Mouse (Mus musculus): ENCODE results near the gene Camta2. TPM values are rescaled to one million over a fixed set of nuclear protein-coding genes. Genes with fewer than 3 reads are reported as not detected.

The Camta2 gene
- total and polyA plus RNA-seq, 3 experiments: 32.5 to 37.9 (median 37.8) TPM

GRCm38 (mm10) chr11:70650322-70651175 lies 37.4 kb downstream of the Camta2 start:
- intact Hi-C loops (cut with DNase I): no loop called here
- Histone ChIP-seq H3K27me3 (ENCODE audit: control insufficient read depth, insufficient read depth, low read length) (no peaks in the 10 kb centered on the region), H3K79me2 (replicated peaks; ENCODE audit: control insufficient read depth, insufficient read depth, low read length) (peaks cover 8% of the 10 kb centered on the region), H3K36me3 (ENCODE audit: control insufficient read depth, insufficient read depth, low read length) (peaks cover 29% of the 10 kb centered on the region), H3K9ac (ENCODE audit: low read depth, low read length) (no peak overlapping the region), H3K4me1 (ENCODE audit: control insufficient read depth, insufficient read depth, low read length) (peaks cover 13% of the 10 kb centered on the region), H3K4me3 (no peak overlapping the region), H3K27ac (no peak overlapping the region)
- WGBS: 54% methylated on average over 12 of the region's 12 CpGs
- 0 out of 2 replicates have a peak, but pooled peaks have one; percentile 13 for TF ChIP-seq POLR2A (IDR thresholded peaks at IDR 0.05; ENCODE audit: insufficient read depth, low read depth, low read length)
- no peak for TF ChIP-seq CTCF (IDR thresholded peaks at IDR 0.05)
- peak; percentile 15 to 28 for DNase-seq

- Histone ChIP-seq H3K27me3 (ENCODE audit: control insufficient read depth, insufficient read depth, low read length) (no peaks in the 10 kb centered on the region), H3K36me3 (ENCODE audit: control insufficient read depth, insufficient read depth, low read length) (peaks cover 32% of the 10 kb centered on the region), H3K4me1 (ENCODE audit: control insufficient read depth, insufficient read depth, low read length) (peaks cover 15% of the 10 kb centered on the region), H3K79me2 (replicated peaks; ENCODE audit: control insufficient read depth, insufficient read depth, low read length) (peaks cover 7% of the 10 kb centered on the region), H3K9ac (ENCODE audit: low read depth, low read length) (no peak overlapping the region), H3K4me3 (no peak overlapping the region), H3K27ac (no peak overlapping the region)
- peak in 1 of 2 experiments; percentile 20 for DNase-seq
- intact Hi-C loops (cut with DNase I): loop anchor here (5.0 kb wide), 1 partner anchor 38 kb away; the partner anchor contains the start of gene Camta2
- WGBS: 71% methylated on average over 8 of the region's 8 CpGs
- TF ChIP-seq CTCF (IDR thresholded peaks at IDR 0.05) (no peak), EP300 (IDR thresholded peaks at IDR 0.05; ENCODE audit: insufficient read depth, low read depth, low read length) (no peak), POLR2A (IDR thresholded peaks at IDR 0.05; ENCODE audit: insufficient read depth, low read depth, low read length) (no peak)
Observed at GRCm38 (mm10) chr11:70649185-70649734, 38.6 kb downstream of the Camta2 start.

GRCm38 (mm10) chr11:70648512-70648911 lies 39.4 kb downstream of the Camta2 start:
- 44% methylated on average over 4 of the region's 4 CpGs for WGBS
- Histone ChIP-seq H3K27ac (no peak overlapping the region), H3K4me3 (peak overlapping the region; percentile 83; the same call in 1 of the 2 replicates), H3K9ac (ENCODE audit: low read depth, low read length) (no peak overlapping the region), H3K36me3 (ENCODE audit: control insufficient read depth, insufficient read depth, low read length) (peaks cover 33% of the 10 kb centered on the region), H3K27me3 (ENCODE audit: control insufficient read depth, insufficient read depth, low read length) (no peaks in the 10 kb centered on the region), H3K4me1 (ENCODE audit: control insufficient read depth, insufficient read depth, low read length) (peaks cover 15% of the 10 kb centered on the region), H3K79me2 (replicated peaks; ENCODE audit: control insufficient read depth, insufficient read depth, low read length) (peaks cover 4% of the 10 kb centered on the region)
- DNase-seq: no peak
- TF ChIP-seq POLR2A (IDR thresholded peaks at IDR 0.05; ENCODE audit: insufficient read depth, low read depth, low read length) (0 out of 2 replicates have a peak, but pooled peaks have one; percentile 3), CTCF (IDR thresholded peaks at IDR 0.05) (no peak)
- intact Hi-C loops (cut with DNase I): loop anchor here (5.0 kb wide), 1 partner anchor 39 kb away; the partner anchor contains the start of gene Camta2

GRCm38 (mm10) chr11:70647716-70648420 lies 40.0 kb downstream of the Camta2 start:
- TF ChIP-seq POLR2A (IDR thresholded peaks at IDR 0.05; ENCODE audit: insufficient read depth, low read depth, low read length) (no peak), CTCF (IDR thresholded peaks at IDR 0.05) (no peak), EP300 (IDR thresholded peaks at IDR 0.05; ENCODE audit: insufficient read depth, low read depth, low read length) (no peak)
- WGBS: 2% methylated on average over 28 of the region's 28 CpGs
- intact Hi-C loops (cut with DNase I): loop anchor here (2.0 to 5.0 kb wide), 3 partner anchors 21 to 53 kb away; partner anchors contain the start of genes Camta2, Inca1, Kif1c and Spag7
- Histone ChIP-seq H3K4me3 (peak overlapping the region; percentile 83), H3K27ac (peak overlapping the region; percentile 95), H3K9ac (ENCODE audit: low read depth, low read length) (peak overlapping the region; percentile 81), H3K79me2 (replicated peaks; ENCODE audit: control insufficient read depth, insufficient read depth, low read length) (peaks cover 4% of the 10 kb centered on the region), H3K4me1 (ENCODE audit: control insufficient read depth, insufficient read depth, low read length) (peaks cover 15% of the 10 kb centered on the region), H3K36me3 (ENCODE audit: control insufficient read depth, insufficient read depth, low read length) (peaks cover 31% of the 10 kb centered on the region), H3K27me3 (ENCODE audit: control insufficient read depth, insufficient read depth, low read length) (no peaks in the 10 kb centered on the region)
- DNase-seq: peak; percentile 64 to 66

GRCm38 (mm10) chr11:70646691-70647650 lies 40.9 kb downstream of the Camta2 start, which contains the start of the genes Rnf167 and Slc25a11:
Rnf167 (plus strand) TSS chr11:70647235.
Slc25a11 (minus strand) TSS chr11:70647479.
- intact Hi-C loops (cut with DNase I): loop anchor here (2.0 to 5.0 kb wide), 3 partner anchors 22 to 54 kb away; partner anchors contain the start of genes Camta2, Inca1, Kif1c and Spag7

More at GRCm38 (mm10) chr11:70646691-70647650, 40.9 kb downstream of the Camta2 start, which contains the start of the genes Rnf167 and Slc25a11:
- Histone ChIP-seq H3K36me3 (ENCODE audit: control insufficient read depth, insufficient read depth, low read length) (peaks cover 24% of the 10 kb centered on the region), H3K27me3 (ENCODE audit: control insufficient read depth, insufficient read depth, low read length) (no peaks in the 10 kb centered on the region), H3K79me2 (replicated peaks; ENCODE audit: control insufficient read depth, insufficient read depth, low read length) (peaks cover 4% of the 10 kb centered on the region), H3K4me1 (ENCODE audit: control insufficient read depth, insufficient read depth, low read length) (peaks cover 14% of the 10 kb centered on the region), H3K9ac (ENCODE audit: low read depth, low read length) (peak within 1 kb of the TSS; percentile 85), H3K27ac (peak within 1 kb of the TSS; percentile 96), H3K4me3 (peak within 1 kb of the TSS; percentile 83)
- WGBS: under 1% methylated on average over 63 of the region's 63 CpGs
- DNase-seq: peak; percentile 94 to 97
- TF ChIP-seq EP300 (IDR thresholded peaks at IDR 0.05; ENCODE audit: insufficient read depth, low read depth, low read length) (peak; percentile 69; the same call in 1 of the 2 replicates), POLR2A (IDR thresholded peaks at IDR 0.05; ENCODE audit: insufficient read depth, low read depth, low read length) (peak; percentile 89), CTCF (IDR thresholded peaks at IDR 0.05) (peak; percentile 14; the same call in 1 of the 2 replicates)
